Mouse (Mus musculus): ENCODE data around the gene Mmd. TPM values are rescaled to one million over a fixed set of nuclear protein-coding genes. Genes with fewer than 3 reads are reported as not detected.
"Not testable (repeated sequence)": the region's sequence is repeated elsewhere in the genome, so short reads cannot be mapped to it uniquely, and the experiment has no call there.

Mmd gene
- polyA plus RNA-seq, 1 experiment from 2014 or later: 80.2 TPM

DNA sequence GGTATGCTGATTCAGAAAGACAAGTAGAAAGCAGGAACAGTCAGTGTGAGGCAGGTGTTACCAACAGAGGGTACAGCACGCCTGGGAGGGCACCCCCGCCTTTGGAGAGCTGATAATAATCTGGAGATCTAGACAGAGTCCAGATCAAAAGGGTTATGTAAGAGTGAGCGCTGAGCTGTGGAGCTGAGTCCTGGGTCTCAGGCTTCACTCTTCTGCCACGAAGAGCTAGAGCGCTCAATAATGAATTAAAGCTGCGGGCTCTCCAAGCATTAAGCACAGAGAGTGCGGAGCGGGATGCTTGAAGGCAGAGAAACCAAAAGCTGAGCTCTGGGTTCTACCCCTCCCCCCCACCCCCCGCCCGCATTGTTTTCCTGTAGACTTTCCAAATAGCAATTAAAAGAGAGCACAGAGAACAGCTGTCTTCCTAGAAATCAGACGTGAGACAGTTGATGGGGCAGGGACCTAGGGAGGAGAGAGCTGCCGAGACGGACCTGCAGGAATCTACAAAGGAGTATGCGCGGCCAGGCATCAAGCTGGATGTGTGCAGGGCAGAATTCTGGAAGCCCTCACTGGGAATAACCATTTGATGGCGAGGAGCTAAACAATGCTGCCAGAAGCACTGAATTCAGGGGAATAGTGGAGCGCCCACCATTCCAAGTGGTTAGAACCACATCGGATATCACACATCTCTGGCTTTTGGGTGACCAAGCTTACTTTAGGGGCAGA is 20.3 kb downstream of the Mmd start:
- H3K4me3 ChIP-seq (ENCODE audit: low read length): no peak overlapping the region
- H3K27me3 ChIP-seq (ENCODE audit: control insufficient read depth, insufficient read depth, low read length): no peaks in the 10 kb centered on the region
- 76% methylated on average over 18 of the region's 18 CpGs for WGBS
- no peaks in the 10 kb centered on the region for H3K9me3 ChIP-seq (replicated peaks; ENCODE audit: control insufficient read depth, low read length)
- H3K4me1 ChIP-seq (ENCODE audit: control insufficient read depth, insufficient read depth, low read length): peaks cover 6% of the 10 kb centered on the region
- H3K27ac ChIP-seq (ENCODE audit: low read length): no peak overlapping the region
- no peak for ATAC-seq (replicated peaks; ENCODE audit: extremely low read depth, insufficient read depth, low FRiP score)
- H3K9ac ChIP-seq (ENCODE audit: low read length): no peak overlapping the region
- H3K4me2 ChIP-seq (ENCODE audit: low read depth, low read length): no peak overlapping the region
- H3K36me3 ChIP-seq (ENCODE audit: control insufficient read depth, insufficient read depth): peaks cover 42% of the 10 kb centered on the region

GRCm38 (mm10) chr11:90270132-90270877 is 21.0 kb downstream of the Mmd start:
- H3K36me3 ChIP-seq (ENCODE audit: control insufficient read depth, insufficient read depth): peaks cover 40% of the 10 kb centered on the region
- H3K9ac ChIP-seq (ENCODE audit: low read length): no peak overlapping the region
- H3K4me3 ChIP-seq (ENCODE audit: low read length): no peak overlapping the region
- no peak overlapping the region for H3K27ac ChIP-seq (ENCODE audit: low read length)
- no peaks in the 10 kb centered on the region for H3K9me3 ChIP-seq (replicated peaks; ENCODE audit: control insufficient read depth, low read length)
- no peak for ATAC-seq (replicated peaks; ENCODE audit: extremely low read depth, insufficient read depth, low FRiP score)
- 81% methylated on average over 11 of the region's 11 CpGs for WGBS
- H3K4me2 ChIP-seq (ENCODE audit: low read depth, low read length): no peak overlapping the region
- H3K27me3 ChIP-seq (ENCODE audit: control insufficient read depth, insufficient read depth, low read length): no peaks in the 10 kb centered on the region
- H3K4me1 ChIP-seq (ENCODE audit: control insufficient read depth, insufficient read depth, low read length): peaks cover 6% of the 10 kb centered on the region

DNA sequence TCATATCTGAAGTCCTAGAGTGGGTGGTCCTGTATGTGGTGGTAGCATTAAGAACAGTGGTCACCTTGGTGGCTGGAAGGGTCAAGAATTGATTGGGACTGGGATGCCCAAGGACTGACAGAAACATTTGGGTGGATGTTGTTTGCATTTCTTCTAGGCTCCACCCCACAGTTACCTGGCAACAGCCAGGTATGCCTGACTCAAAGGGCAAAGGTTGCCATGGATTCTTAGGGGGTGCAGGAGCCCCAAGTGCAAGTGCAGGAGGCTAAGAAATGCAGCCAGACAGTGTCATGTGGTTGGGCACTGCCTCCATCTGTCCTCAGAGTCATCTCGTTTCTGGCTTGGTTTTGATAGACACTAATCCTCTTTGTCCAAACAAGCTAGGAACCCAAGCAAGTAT is 24.9 kb downstream of the Mmd start:
- no peak overlapping the region for H3K9ac ChIP-seq (ENCODE audit: low read length)
- no peak overlapping the region for H3K4me2 ChIP-seq (ENCODE audit: low read depth, low read length)
- H3K4me3 ChIP-seq (ENCODE audit: low read length): no peak overlapping the region
- H3K4me1 ChIP-seq (ENCODE audit: control insufficient read depth, insufficient read depth, low read length): peaks cover 7% of the 10 kb centered on the region; the same call in 1 of the 2 replicates
- H3K27ac ChIP-seq (ENCODE audit: low read length): no peak overlapping the region
- peaks cover 34% of the 10 kb centered on the region for H3K36me3 ChIP-seq (ENCODE audit: control insufficient read depth, insufficient read depth)
- 38% methylated on average over 1 of the region's 1 CpGs for WGBS
- ATAC-seq (replicated peaks; ENCODE audit: extremely low read depth, insufficient read depth, low FRiP score): no peak
- H3K9me3 ChIP-seq (replicated peaks; ENCODE audit: control insufficient read depth, low read length): no peaks in the 10 kb centered on the region
- no peaks in the 10 kb centered on the region for H3K27me3 ChIP-seq (ENCODE audit: control insufficient read depth, insufficient read depth, low read length)

DNA sequence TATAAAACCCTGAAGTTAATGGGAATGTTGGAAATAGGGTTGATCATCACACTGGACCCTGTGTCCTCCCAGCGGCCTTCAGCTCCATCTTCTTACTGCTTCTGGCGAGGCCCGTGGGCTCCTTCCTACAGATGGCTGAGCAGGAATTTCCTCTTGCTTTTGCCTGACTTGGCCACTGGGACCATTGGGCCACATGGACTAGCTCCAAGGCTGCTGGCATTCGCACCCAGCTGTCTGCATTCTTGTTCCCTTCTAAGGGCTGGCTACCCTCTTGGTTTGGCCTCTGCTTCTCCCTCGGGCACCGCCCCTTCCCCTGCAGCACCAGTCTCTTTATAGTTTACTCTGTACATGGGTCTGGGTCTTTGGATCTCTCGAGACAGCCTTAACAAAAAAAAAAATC is 26.4 kb downstream of the Mmd start:
- no peaks in the 10 kb centered on the region for H3K9me3 ChIP-seq (replicated peaks; ENCODE audit: control insufficient read depth, low read length)
- no peak overlapping the region for H3K4me3 ChIP-seq (ENCODE audit: low read length)
- H3K27ac ChIP-seq (ENCODE audit: low read length): peak overlapping the region; percentile 2; the same call in 1 of the 2 replicates
- no peaks in the 10 kb centered on the region for H3K27me3 ChIP-seq (ENCODE audit: control insufficient read depth, insufficient read depth, low read length)
- 80% methylated on average over 7 of the region's 7 CpGs for WGBS
- H3K36me3 ChIP-seq (ENCODE audit: control insufficient read depth, insufficient read depth): peaks cover 27% of the 10 kb centered on the region
- no peak overlapping the region for H3K4me2 ChIP-seq (ENCODE audit: low read depth, low read length)
- H3K4me1 ChIP-seq (ENCODE audit: control insufficient read depth, insufficient read depth, low read length): peaks cover 7% of the 10 kb centered on the region; the same call in 1 of the 2 replicates
- ATAC-seq (replicated peaks; ENCODE audit: extremely low read depth, insufficient read depth, low FRiP score): no peak
- no peak overlapping the region for H3K9ac ChIP-seq (ENCODE audit: low read length)

DNA sequence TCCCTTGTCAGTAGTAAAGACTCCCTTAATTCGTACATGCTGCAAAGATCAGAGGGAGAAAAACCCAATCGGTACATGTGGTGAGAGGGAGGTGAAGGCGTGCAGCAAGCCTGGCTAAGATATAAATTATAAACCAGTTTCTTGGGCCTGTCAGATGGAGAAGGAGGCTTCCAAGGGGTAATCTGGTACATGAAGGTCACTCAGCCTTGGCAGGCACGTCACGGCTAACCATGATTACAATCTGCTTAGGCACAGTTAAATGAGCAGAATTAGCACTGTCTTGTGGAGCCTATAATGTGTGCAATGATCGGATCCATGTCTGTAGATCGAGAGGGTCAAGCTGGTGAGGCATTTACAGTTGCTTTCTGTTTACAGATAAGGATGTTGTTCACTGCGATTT is 26.9 kb downstream of the Mmd start:
- H3K36me3 ChIP-seq (ENCODE audit: control insufficient read depth, insufficient read depth): peaks cover 26% of the 10 kb centered on the region

GRCm38 (mm10) chr11:90276561-90276960 is 27.3 kb downstream of the Mmd start:
- 90% methylated on average over 12 of the region's 12 CpGs for whole genome bisulfite sequencing
- no peak for ATAC-seq (replicated peaks; ENCODE audit: extremely low read depth, insufficient read depth, low FRiP score)
- H3K27me3 ChIP-seq (ENCODE audit: control insufficient read depth, insufficient read depth, low read length): no peaks in the 10 kb centered on the region
- H3K9me3 ChIP-seq (replicated peaks; ENCODE audit: control insufficient read depth, low read length): no peaks in the 10 kb centered on the region
- no peak overlapping the region for H3K4me3 ChIP-seq (ENCODE audit: low read length)
- no peak overlapping the region for H3K27ac ChIP-seq (ENCODE audit: low read length)
- peaks cover 25% of the 10 kb centered on the region for H3K36me3 ChIP-seq (ENCODE audit: control insufficient read depth, insufficient read depth)
- no peak overlapping the region for H3K4me2 ChIP-seq (ENCODE audit: low read depth, low read length)
- H3K4me1 ChIP-seq (ENCODE audit: control insufficient read depth, insufficient read depth, low read length): peaks cover 7% of the 10 kb centered on the region; the same call in 1 of the 2 replicates
- H3K9ac ChIP-seq (ENCODE audit: low read length): no peak overlapping the region

More for the DNA sequence above, 26.9 kb downstream of the Mmd start:
- H3K27me3 ChIP-seq (ENCODE audit: control insufficient read depth, insufficient read depth, low read length): no peaks in the 10 kb centered on the region
- H3K9ac ChIP-seq (ENCODE audit: low read length): no peak overlapping the region
- no peak overlapping the region for H3K4me3 ChIP-seq (ENCODE audit: low read length)
- H3K4me1 ChIP-seq (ENCODE audit: control insufficient read depth, insufficient read depth, low read length): peaks cover 7% of the 10 kb centered on the region; the same call in 1 of the 2 replicates
- H3K9me3 ChIP-seq (replicated peaks; ENCODE audit: control insufficient read depth, low read length): no peaks in the 10 kb centered on the region
- ATAC-seq (replicated peaks; ENCODE audit: extremely low read depth, insufficient read depth, low FRiP score): no peak
- H3K4me2 ChIP-seq (ENCODE audit: low read depth, low read length): no peak overlapping the region
- peak overlapping the region; percentile 2; the same call in 1 of the 2 replicates for H3K27ac ChIP-seq (ENCODE audit: low read length)
- 81% methylated on average over 8 of the region's 8 CpGs for WGBS

- Histone ChIP-seq H3K36me3 (ENCODE audit: control insufficient read depth, insufficient read depth) (peaks cover 14% of the 10 kb centered on the region), H3K4me1 (ENCODE audit: control insufficient read depth, insufficient read depth, low read length) (peaks cover 3% of the 10 kb centered on the region; the same call in 1 of the 2 replicates), H3K9ac (ENCODE audit: low read length) (no peak overlapping the region), H3K4me3 (ENCODE audit: low read length) (no peak overlapping the region), H3K4me2 (ENCODE audit: low read depth, low read length) (no peak overlapping the region), H3K27me3 (ENCODE audit: control insufficient read depth, insufficient read depth, low read length) (no peaks in the 10 kb centered on the region), H3K27ac (ENCODE audit: low read length) (no peak overlapping the region), H3K9me3 (replicated peaks; ENCODE audit: control insufficient read depth, low read length) (no peaks in the 10 kb centered on the region)
- 89% methylated on average over 5 of the region's 5 CpGs for WGBS
- ATAC-seq (replicated peaks; ENCODE audit: extremely low read depth, insufficient read depth, low FRiP score): no peak
Observed at GRCm38 (mm10) chr11:90280069-90280468, 30.8 kb downstream of the Mmd start.

- 96% methylated on average over 2 of the region's 2 CpGs for WGBS
- not testable (repeated sequence) for H3K36me3 ChIP-seq (ENCODE audit: control insufficient read depth, insufficient read depth); H3K27ac ChIP-seq (ENCODE audit: low read length); ATAC-seq (replicated peaks; ENCODE audit: extremely low read depth, insufficient read depth, low FRiP score); H3K9ac ChIP-seq (ENCODE audit: low read length); H3K4me3 ChIP-seq (ENCODE audit: low read length); H3K4me1 ChIP-seq (ENCODE audit: control insufficient read depth, insufficient read depth, low read length); H3K27me3 ChIP-seq (ENCODE audit: control insufficient read depth, insufficient read depth, low read length); H3K4me2 ChIP-seq (ENCODE audit: low read depth, low read length); H3K9me3 ChIP-seq (replicated peaks; ENCODE audit: control insufficient read depth, low read length)
Observed at GRCm38 (mm10) chr11:90281943-90282342, 32.7 kb downstream of the Mmd start.

DNA sequence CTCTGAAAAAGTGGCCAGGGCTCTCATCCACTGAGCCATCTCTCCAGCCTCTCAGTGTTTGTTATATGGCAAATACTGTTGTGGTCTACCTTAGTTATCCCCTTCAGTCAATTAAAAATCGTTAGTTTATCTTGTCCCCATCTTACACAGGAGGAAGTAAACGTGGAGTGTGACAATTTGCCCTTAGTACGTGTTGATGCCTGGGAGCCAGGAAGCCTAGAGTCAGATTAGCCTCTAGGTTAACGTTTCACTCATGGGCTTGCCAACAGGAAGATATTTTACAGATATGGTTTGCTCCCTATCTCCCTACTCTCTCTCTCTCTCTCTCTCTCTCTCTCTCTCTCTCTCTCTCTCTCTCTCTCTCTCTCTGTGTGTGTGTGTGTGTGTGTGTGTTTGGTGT is 33.9 kb downstream of the Mmd start:
- no peak overlapping the region for H3K9ac ChIP-seq (ENCODE audit: low read length)
- H3K9me3 ChIP-seq (replicated peaks; ENCODE audit: control insufficient read depth, low read length): no peaks in the 10 kb centered on the region
- H3K27ac ChIP-seq (ENCODE audit: low read length): no peak overlapping the region
- WGBS: 18% methylated on average over 4 of the region's 4 CpGs
- H3K4me3 ChIP-seq (ENCODE audit: low read length): no peak overlapping the region
- no peak for ATAC-seq (replicated peaks; ENCODE audit: extremely low read depth, insufficient read depth, low FRiP score)
- no peaks in the 10 kb centered on the region for H3K36me3 ChIP-seq (ENCODE audit: control insufficient read depth, insufficient read depth)
- H3K4me2 ChIP-seq (ENCODE audit: low read depth, low read length): no peak overlapping the region
- no peaks in the 10 kb centered on the region; the same call in 1 of the 2 replicates for H3K4me1 ChIP-seq (ENCODE audit: control insufficient read depth, insufficient read depth, low read length)
- H3K27me3 ChIP-seq (ENCODE audit: control insufficient read depth, insufficient read depth, low read length): no peaks in the 10 kb centered on the region

Data from heart, embryonic 16.5 days (tissue).